Mouse (Mus musculus): ENCODE data around the gene Tdrd3. TPM values are rescaled to one million over a fixed set of nuclear protein-coding genes. Genes with fewer than 3 reads are reported as not detected.

Gene Tdrd3
- 35.2 and 41.6 TPM in 2 replicates for total RNA-seq (2017)

DNA sequence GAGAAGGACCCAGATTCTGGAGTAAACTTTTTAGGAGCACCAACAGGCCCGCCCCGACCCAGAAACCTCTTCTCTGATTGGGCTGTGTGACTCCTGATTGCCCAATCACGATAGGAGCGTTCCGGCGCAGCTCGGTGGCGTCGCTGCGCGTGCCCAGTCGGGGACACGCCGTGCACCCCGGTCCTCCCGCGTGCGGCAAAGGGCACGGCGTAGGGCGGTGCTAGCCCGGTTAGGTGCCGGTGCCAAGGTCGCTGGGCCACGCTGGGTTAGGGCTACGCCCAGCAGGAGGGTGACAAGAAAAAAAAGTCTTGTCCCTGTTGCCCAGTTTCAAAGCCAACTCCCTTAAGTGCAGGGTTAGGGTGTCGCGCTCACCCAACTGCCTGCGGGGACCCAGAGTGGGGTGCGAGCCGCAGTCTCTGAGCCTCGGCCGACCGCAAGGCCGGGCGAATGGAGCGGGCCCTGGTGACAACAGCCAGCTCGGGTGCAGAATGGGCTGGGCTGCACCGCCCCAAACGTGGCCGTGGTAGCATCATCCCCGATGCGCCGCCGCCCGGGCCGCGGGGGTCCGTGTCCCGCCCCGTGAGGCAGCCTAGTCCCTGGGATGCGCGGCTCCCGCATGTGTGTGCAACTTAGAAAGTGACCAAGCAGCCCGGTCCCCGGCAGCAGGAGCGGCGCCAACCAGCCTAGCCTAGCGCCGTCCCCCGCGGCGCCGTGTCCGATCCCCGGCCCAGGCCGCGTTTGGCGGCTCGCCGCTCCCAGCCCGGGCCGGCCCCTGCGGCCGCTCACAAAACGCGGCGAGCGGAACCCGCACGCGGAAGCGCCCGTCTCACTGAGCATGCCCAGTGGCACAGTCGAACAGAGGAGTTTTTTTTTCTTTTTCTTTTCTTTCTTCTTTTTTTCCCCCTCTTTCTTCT lies at the start of gene Tdrd3:
TSS of gene Tdrd3 (plus strand) at position 832 of the 914 bp plus-strand sequence.
- ATAC-seq (replicated peaks; ENCODE audit: low read depth, poor library complexity, severe bottlenecking): peak; percentile 91

DNA sequence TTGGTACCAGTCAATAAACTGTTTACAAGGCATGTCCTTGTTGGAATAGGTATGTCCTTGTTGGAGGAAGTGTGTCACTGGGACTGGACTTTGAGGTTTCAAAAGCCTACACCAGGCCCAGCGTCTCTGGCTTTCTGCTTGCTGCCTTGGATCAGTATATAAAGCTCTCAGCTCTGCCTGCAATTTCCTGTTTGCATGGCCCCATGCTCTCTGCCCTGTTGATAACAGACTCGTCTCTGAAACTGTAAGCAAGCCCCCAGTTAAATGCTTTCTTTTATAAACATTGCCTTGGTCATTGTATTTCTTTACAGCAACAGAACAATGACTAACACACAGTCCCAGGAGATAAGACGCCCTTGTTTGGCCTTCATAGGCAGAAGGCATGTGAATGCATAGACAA lies 49.3 kb upstream of the Tdrd3 start:
- no peak for ATAC-seq (replicated peaks; ENCODE audit: low read depth, poor library complexity, severe bottlenecking)

GRCm38 (mm10) chr14:87383041-87383440 lies 33.4 kb upstream of the Tdrd3 start:
- ATAC-seq (replicated peaks; ENCODE audit: low read depth, poor library complexity, severe bottlenecking): no peak

DNA sequence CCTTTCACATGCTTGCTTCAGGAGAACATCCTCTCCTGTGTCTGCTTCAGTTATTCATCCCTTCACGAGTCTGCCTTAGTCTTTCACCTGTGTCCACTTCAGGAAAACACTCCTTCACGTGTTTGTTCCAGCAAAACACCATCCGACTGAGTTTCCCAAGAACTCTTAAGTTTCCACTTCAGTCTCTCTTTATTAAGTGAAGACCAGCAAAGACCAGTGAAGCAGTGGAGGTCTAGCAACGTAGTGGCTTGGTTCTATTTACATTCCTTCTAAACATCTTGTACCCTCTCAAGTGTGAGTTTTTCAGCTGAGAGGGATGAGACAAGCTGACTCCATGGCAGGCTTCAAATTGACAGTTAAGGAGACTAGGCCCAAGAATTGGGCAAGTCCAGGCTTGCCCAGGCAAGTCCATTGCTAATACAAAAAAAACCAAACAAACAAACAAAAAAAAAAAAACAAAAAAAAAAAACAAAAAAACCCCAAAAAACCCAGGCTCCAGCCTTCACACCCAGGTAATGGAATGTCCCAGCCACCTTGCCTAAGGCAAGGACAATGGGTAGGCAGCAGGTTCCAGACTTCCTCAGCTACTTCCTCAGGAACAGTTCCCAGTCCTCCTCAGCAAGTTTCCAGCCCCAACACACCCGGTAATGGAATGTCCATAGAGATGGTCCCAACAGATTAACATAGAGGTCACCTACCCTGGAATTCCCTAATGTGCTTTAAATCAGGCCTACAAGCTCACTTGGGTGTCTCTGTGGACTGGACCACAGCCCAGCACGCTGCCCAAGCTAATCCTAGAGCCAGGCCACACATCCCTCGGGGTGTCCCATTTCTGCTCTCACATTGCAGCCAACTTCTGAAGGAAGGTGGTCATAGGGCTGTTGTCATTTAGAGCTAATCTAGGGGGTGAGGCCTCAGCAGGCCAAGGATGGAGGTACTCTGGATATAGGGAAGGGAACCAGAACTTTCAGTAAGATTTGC lies 31.9 kb upstream of the Tdrd3 start:
- ATAC-seq (replicated peaks; ENCODE audit: low read depth, poor library complexity, severe bottlenecking): no peak

DNA sequence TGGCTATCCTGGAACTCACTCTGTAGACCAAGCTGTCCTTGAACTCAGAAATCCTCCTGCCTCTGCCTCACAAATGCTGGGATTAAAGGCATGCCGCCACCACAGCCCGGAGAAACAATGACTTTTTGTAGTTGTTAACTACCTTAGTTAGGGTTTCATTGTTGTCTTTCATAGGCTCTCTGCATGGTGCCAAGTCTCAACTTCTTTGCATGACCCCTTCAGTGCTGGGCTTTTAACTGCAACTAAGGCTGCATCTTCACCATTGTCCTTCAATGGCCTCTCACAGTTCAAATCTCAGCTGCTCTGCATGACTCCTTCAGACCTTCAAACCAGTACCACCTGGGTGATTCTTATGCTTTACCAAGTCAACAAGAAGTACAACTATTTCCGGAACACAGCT lies 23.3 kb upstream of the Tdrd3 start:
- ATAC-seq (replicated peaks; ENCODE audit: low read depth, poor library complexity, severe bottlenecking): no peak

DNA sequence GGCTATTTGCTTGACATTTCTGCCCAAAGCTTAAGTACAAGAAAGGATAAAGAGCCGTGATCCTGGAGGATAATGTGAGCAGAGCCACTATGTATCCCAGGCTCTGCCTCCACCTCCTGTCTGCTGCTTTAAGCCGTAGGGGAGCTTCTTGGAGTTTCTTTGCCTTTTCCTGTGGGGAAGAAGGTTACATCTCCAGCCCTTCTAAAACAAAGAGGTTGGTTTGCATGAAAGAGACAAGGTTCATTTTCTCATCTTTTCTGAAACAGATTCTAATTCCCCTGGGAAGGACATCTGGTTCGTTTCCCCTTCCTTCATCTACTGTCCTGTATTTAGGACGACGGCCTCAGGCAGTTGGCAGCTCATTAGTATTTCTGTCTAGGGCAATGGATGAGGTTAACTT lies 19.8 kb upstream of the Tdrd3 start:
- no peak for ATAC-seq (replicated peaks; ENCODE audit: low read depth, poor library complexity, severe bottlenecking)

DNA sequence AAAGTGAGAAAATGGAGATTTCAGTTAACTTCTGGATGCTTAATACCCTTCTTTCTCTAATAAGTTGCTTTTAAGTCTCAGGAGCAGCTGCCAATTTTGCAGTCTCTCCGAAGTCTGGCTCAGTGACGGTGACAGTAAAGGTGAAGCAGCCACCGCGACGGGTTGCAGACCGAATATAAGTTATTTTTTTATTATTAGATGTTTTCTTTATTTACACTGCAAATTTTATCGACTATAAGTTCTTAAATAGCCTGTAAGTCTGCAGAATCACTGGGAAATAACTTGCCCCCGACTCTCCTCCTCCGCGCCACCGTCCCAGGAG lies 992 bp upstream of the Tdrd3 start:
- 0 out of 2 replicates have a peak, but pooled peaks have one; percentile 1 for ATAC-seq (replicated peaks; ENCODE audit: low read depth, poor library complexity, severe bottlenecking)

DNA sequence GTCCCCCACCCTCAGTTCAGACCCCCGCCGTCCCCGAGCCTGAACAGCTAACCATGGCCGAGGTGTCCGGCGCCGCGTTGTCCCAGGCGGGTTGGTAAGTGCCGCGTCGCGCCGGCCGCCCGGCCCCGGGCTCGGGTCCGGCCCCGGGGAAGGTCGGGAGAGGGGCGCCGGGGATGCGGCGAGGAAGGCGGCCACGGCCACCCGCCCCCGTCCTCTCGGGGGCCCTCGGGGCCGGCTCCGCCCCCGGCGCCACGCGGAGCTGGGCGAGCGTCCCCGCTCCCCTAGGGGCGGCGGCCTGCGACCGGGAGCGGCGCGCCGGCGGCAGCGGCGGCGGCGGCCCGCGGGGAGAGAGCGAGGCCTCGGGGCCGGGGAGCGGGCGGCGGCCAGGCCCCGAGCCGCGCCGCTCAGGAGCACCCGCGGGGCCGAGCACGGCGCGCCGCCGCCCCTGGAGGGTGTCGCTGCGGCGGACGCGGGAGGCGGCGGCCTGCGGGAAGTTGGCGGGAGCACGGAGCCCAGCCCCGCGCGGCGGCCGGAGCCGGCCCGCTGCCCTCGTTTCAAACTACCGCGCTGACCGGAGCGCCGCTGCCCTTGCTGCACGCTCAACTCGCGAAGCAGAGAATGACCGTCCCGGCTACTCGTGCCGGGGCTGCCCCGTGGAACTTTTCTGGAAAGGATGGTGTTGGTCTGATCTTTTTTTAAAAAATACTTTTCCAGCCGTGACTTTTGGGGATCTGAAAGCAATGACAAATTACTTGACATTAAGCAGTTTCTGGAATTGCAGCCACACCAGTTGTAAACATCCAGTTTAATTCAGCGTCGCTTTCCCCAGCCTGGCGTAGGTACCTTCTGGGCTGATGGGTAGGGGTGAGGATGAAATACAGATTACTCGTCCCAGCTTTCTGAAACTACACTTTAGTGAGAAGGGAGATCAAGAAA lies 584 bp downstream of the Tdrd3 start:
- peak; percentile 12; the same call in 1 of the 2 replicates for ATAC-seq (replicated peaks; ENCODE audit: low read depth, poor library complexity, severe bottlenecking)

GRCm38 (mm10) chr14:87417691-87418070 lies 1.2 kb downstream of the Tdrd3 start:
- ATAC-seq (replicated peaks; ENCODE audit: low read depth, poor library complexity, severe bottlenecking): no peak

GRCm38 (mm10) chr14:87419740-87420139 lies 3.3 kb downstream of the Tdrd3 start:
- no peak for ATAC-seq (replicated peaks; ENCODE audit: low read depth, poor library complexity, severe bottlenecking)

DNA sequence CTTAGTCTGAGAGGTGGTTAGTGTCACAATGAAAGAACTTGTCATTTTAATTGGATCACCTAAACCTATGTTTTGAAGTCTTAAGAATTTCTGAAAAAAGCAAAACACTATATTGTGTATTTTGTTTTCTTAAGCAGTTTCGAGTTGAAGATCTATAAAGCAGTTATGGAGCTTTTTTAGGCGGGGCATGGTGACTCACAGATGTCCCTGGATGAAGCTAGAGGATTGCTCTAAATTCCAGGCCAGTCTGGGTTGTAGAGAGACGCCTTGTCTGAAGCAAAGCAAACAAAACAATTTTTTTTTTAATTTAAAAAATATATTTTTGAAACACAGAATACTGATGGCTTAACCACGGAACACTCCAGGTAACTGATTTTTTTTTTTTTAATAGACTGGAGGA lies 4.1 kb downstream of the Tdrd3 start:
- no peak for ATAC-seq (replicated peaks; ENCODE audit: low read depth, poor library complexity, severe bottlenecking)

- ATAC-seq (replicated peaks; ENCODE audit: low read depth, poor library complexity, severe bottlenecking): no peak
Observed at GRCm38 (mm10) chr14:87422432-87422831, 6.0 kb downstream of the Tdrd3 start.

DNA sequence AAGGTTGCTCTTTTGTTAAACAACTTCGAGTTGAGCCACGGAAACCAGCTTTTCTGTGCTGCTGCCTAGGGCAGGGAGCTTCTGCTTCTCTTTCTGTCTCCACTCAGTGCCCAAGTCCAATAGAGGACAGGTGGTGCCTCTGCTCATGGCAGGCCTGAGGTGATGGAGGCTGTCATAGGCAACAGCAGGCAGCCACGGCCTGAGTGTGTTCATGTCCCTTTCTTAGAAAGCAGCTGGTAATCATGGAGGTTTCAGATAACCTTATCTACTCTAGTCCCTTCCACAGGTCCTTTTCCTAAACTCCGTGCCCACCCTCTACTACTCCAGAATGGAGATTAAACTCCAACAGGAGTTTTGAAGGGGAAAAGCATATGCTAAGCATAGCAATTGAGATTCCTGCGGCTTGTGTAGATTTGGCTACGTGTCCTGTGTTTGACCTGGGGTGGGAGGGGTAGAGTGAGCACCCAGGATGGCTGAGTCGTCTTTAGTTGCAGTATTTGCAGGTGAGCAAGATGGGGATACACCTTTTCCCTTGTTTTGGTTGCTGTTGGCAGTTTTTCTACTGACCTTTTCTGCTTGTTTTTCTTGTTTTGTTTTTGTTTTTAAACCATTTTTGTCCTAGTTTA lies 10.0 kb downstream of the Tdrd3 start:
- no peak for ATAC-seq (replicated peaks; ENCODE audit: low read depth, poor library complexity, severe bottlenecking)

GRCm38 (mm10) chr14:87427032-87427431 lies 10.6 kb downstream of the Tdrd3 start:
- ATAC-seq (replicated peaks; ENCODE audit: low read depth, poor library complexity, severe bottlenecking): no peak

DNA sequence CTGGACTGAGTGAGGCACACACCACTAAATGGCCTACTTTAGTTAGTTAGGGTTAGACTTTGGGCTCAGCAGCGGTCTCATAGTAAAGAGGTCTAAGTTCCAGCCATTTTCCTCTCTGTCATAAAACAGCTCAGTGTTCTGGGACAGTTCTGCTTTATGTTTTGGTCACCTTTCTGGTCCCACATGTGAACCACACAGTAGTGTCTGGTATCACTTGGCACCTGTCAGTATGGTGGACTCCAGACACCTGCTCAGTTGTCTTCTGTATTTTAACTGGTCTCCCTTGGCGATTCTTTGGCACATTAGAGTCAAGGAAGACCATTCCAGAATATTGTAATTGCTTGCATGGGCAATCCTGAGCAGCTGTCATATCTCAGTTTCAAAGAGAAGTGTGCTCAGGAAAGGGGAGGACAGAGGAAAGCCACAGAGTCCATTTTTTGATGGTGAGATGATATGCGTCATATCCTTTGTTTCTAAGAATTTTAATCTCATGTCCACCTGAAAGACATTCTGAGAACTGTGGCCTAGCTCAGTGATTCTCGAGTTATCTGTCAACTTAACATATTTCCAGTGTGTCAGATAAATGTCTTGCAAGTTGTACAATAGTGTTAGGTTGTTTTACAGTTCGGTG lies 11.3 kb downstream of the Tdrd3 start:
- peak; percentile 64 for ATAC-seq (replicated peaks; ENCODE audit: low read depth, poor library complexity, severe bottlenecking)

DNA sequence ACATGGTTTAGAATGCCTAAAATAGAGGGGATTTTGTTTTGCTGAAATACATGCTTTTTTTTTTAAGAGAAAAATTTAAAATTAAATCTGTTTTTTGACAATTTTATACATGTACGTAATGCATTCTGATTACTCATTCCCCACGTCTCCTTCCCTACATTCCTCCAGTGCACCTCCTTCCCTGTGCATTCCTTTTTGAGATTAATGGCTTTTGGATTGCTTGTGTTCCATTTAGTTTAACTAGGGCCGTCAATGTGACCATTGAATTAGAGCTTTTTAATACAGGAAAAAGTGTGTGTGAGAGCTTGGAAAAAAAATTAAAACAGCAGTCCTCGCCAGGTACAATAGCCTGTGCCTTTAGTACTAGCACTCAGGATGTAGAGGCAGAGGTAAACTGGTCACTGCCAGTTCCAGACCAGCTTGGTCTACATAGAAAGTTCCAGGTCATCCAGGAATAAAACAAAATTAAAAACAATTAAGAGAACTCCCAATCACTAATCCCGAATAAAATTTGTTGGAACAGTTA lies 17.0 kb downstream of the Tdrd3 start:
- no peak for ATAC-seq (replicated peaks; ENCODE audit: low read depth, poor library complexity, severe bottlenecking)

GRCm38 (mm10) chr14:87435382-87435781 lies 18.9 kb downstream of the Tdrd3 start:
- ATAC-seq (replicated peaks; ENCODE audit: low read depth, poor library complexity, severe bottlenecking): no peak

- ATAC-seq (replicated peaks; ENCODE audit: low read depth, poor library complexity, severe bottlenecking): peak; percentile 70
Observed at GRCm38 (mm10) chr14:87439721-87440120, 23.3 kb downstream of the Tdrd3 start.
